In genomic region chr19:8897211-8897864, GRCm38 (mm10) we compare ENCODE assay signal across 10 mouse cellular contexts. TPM values are rescaled to one million over a fixed set of nuclear protein-coding genes. Genes with fewer than 3 reads are reported as not detected.
A peak's percentile ranks its signal among the peaks of the same experiment; 100 is the strongest.
DNase-seq lines count a peak whose midpoint lies in the region; ATAC-seq and TF ChIP-seq lines count a peak whose summit lies in the region.
"Not testable (repeated sequence)": the region's sequence is repeated elsewhere in the genome, so short reads cannot be mapped to it uniquely, and the experiment has no call there.
"Had no signal": no experiment of that assay in that cellular context is flagged by ENCODE, and none has a peak within 500 bp of the region (broad histone marks: within the 10 kb centered on the region; RNA-seq: fewer than 3 reads in every experiment).

No protein-coding gene starts in this region.

- TF ChIP-seq EP300 in lung, postnatal 0 days (IDR thresholded peaks at IDR 0.05) = not testable (repeated sequence)

- H3K4me3 ChIP-seq in hindbrain, embryonic 13.5 days = peak overlapping the region; percentile 94
- peak overlapping the region; percentile 95 for H3K4me3 ChIP-seq in lung, postnatal 0 days (ENCODE audit: low read depth, low read length)
- peak overlapping the region; percentile 64 for H3K4me3 ChIP-seq in neural tube, embryonic 15.5 days (replicated peaks)

- H3K4me2 ChIP-seq in hindbrain, embryonic 13.5 days = peak overlapping the region; percentile 90
- peak overlapping the region; percentile 92 for H3K4me2 ChIP-seq in lung, postnatal 0 days (replicated peaks; ENCODE audit: low read depth, low read length)
- peak overlapping the region; percentile 75 for H3K4me2 ChIP-seq in neural tube, embryonic 15.5 days

- peaks cover 56% of the 10 kb centered on the region for H3K4me1 ChIP-seq in hindbrain, embryonic 13.5 days (replicated peaks)
- H3K4me1 ChIP-seq in lung, postnatal 0 days (ENCODE audit: insufficient read depth, low read depth, low read length) = not testable (repeated sequence)
- peaks cover 51% of the 10 kb centered on the region for H3K4me1 ChIP-seq in neural tube, embryonic 15.5 days

- TF ChIP-seq CTCF in lung, postnatal 0 days (IDR thresholded peaks at IDR 0.05) = not testable (repeated sequence)

- DNase-seq in R1 (ENCODE audit: low read depth, low spot score) = peak; percentile 82
- peak; percentile 24 to 42 for DNase-seq in cerebellum, postnatal 4 days (ENCODE audit: low spot score in 2 of 2)
- DNase-seq in gastrocnemius, adult 18-20 months (ENCODE audit: low spot score) = peak; percentile 33
- peak; percentile 42 to 61 for DNase-seq in layer of hippocampus, postnatal 10 days (ENCODE audit: low spot score in 2 of 2)
- DNase-seq in lung, postnatal 0 days (ENCODE audit: low spot score) = not testable (repeated sequence)
- peak; percentile 15 for DNase-seq in thymus, postnatal 25 days

- ATAC-seq in hindbrain, embryonic 13.5 days (ENCODE audit: low FRiP score) = peak; percentile 72
- ATAC-seq in lung, postnatal 0 days = peak; percentile 45
- ATAC-seq in neural tube, embryonic 15.5 days (ENCODE audit: low FRiP score) = peak; percentile 61

- WGBS in hindbrain, embryonic 13.5 days = 22% methylated on average over 21 of the region's 21 CpGs
- 16% methylated on average over 21 of the region's 21 CpGs for WGBS in lung, postnatal 0 days
- 20% methylated on average over 21 of the region's 21 CpGs for WGBS in neural tube, embryonic 15.5 days

- peaks cover 29% of the 10 kb centered on the region for H3K36me3 ChIP-seq in hindbrain, embryonic 13.5 days
- H3K36me3 ChIP-seq in lung, postnatal 0 days (ENCODE audit: insufficient read depth, low read length) = not testable (repeated sequence)
- H3K36me3 ChIP-seq in neural tube, embryonic 15.5 days = peaks cover 19% of the 10 kb centered on the region

- not testable (repeated sequence) for H3K9me3 ChIP-seq in hindbrain, embryonic 13.5 days; lung, postnatal 0 days (ENCODE audit: low read length); neural tube, embryonic 15.5 days (replicated peaks)

- not testable (repeated sequence) for H3K27me3 ChIP-seq in hindbrain, embryonic 13.5 days; lung, postnatal 0 days (replicated peaks; ENCODE audit: insufficient read depth, low read length); neural tube, embryonic 15.5 days (replicated peaks)

- peak overlapping the region; percentile 85 for H3K27ac ChIP-seq in hindbrain, embryonic 13.5 days
- peak overlapping the region; percentile 59 for H3K27ac ChIP-seq in lung, postnatal 0 days (ENCODE audit: low read length)
- peak overlapping the region; percentile 87 for H3K27ac ChIP-seq in neural tube, embryonic 15.5 days (replicated peaks)

- H3K9ac ChIP-seq in hindbrain, embryonic 13.5 days = peak overlapping the region; percentile 77
- peak overlapping the region; percentile 50 for H3K9ac ChIP-seq in lung, postnatal 0 days (replicated peaks; ENCODE audit: low read depth)
- H3K9ac ChIP-seq in neural tube, embryonic 15.5 days (replicated peaks) = peak overlapping the region; percentile 83

RNA-seq across cellular contexts. Expression of gene Ganab, which starts 0.5 kb away (rescaled TPM):
- 10 to 100 TPM; 19.5 to 20.8 TPM for total RNA-seq in gastrocnemius, adult 18-20 months (2021)
- polyA plus RNA-seq in hindbrain, embryonic 13.5 days (2015; fragmentation: Nextera tagmentation; extraction: Ambion mirVana) = 91.7 and 95.9 TPM in 2 replicates
- 100 to 1,000 TPM; 103 to 111 TPM for total RNA-seq in layer of hippocampus, postnatal 10 days (2021)
- polyA plus RNA-seq in lung, postnatal 0 days (2015; fragmentation: Nextera tagmentation; extraction: Ambion mirVana) = 41.4 and 45.7 TPM in 2 replicates
- polyA plus RNA-seq in neural tube, embryonic 15.5 days (2015; fragmentation: Nextera tagmentation; extraction: Ambion mirVana) = 75.4 and 82.2 TPM in 2 replicates

RNA-seq across cellular contexts. Expression of gene Ints5, which starts 4.5 kb away (rescaled TPM):
- 1 to 10 TPM; 9.2 to 9.9 TPM for total RNA-seq in gastrocnemius, adult 18-20 months (2021)
- 34.3 and 34.6 TPM in 2 replicates for polyA plus RNA-seq in hindbrain, embryonic 13.5 days (2015; fragmentation: Nextera tagmentation; extraction: Ambion mirVana)
- 10 to 100 TPM; 24.6 to 25.0 TPM for total RNA-seq in layer of hippocampus, postnatal 10 days (2021)
- polyA plus RNA-seq in lung, postnatal 0 days (2015; fragmentation: Nextera tagmentation; extraction: Ambion mirVana) = 16.6 and 16.7 TPM in 2 replicates
- polyA plus RNA-seq in neural tube, embryonic 15.5 days (2015; fragmentation: Nextera tagmentation; extraction: Ambion mirVana) = 31.0 and 35.4 TPM in 2 replicates

RNA-seq across cellular contexts. Expression of gene Gm49416, which starts 8.6 kb away (rescaled TPM):
- 1 to 10 TPM; 1.2 to 2.3 TPM for total RNA-seq in gastrocnemius, adult 18-20 months (2021)
- polyA plus RNA-seq in hindbrain, embryonic 13.5 days (2015; fragmentation: Nextera tagmentation; extraction: Ambion mirVana) = not detected in 2 replicates
- total RNA-seq in layer of hippocampus, postnatal 10 days (2021) = 1 to 10 TPM; 3.8 to 4.6 TPM
- not detected in 2 replicates for polyA plus RNA-seq in lung, postnatal 0 days (2015; fragmentation: Nextera tagmentation; extraction: Ambion mirVana)
- 0.27 and 0.45 TPM in 2 replicates for polyA plus RNA-seq in neural tube, embryonic 15.5 days (2015; fragmentation: Nextera tagmentation; extraction: Ambion mirVana)

RNA-seq across cellular contexts. Expression of gene 1810009A15Rik, which starts 8.7 kb away (rescaled TPM):
- 10 to 100 TPM; 14.5 to 15.4 TPM for total RNA-seq in gastrocnemius, adult 18-20 months (2021)
- 56.5 and 61.6 TPM in 2 replicates for polyA plus RNA-seq in hindbrain, embryonic 13.5 days (2015; fragmentation: Nextera tagmentation; extraction: Ambion mirVana)
- 10 to 100 TPM; 18.9 to 27.6 TPM for total RNA-seq in layer of hippocampus, postnatal 10 days (2021)
- 44.4 and 45.3 TPM in 2 replicates for polyA plus RNA-seq in lung, postnatal 0 days (2015; fragmentation: Nextera tagmentation; extraction: Ambion mirVana)
- 40.1 and 48.2 TPM in 2 replicates for polyA plus RNA-seq in neural tube, embryonic 15.5 days (2015; fragmentation: Nextera tagmentation; extraction: Ambion mirVana)

RNA-seq across cellular contexts. Expression of gene Gm49403, which starts 13.6 kb away (rescaled TPM):
- not detected for total RNA-seq in gastrocnemius, adult 18-20 months (2021)
- polyA plus RNA-seq in hindbrain, embryonic 13.5 days (2015; fragmentation: Nextera tagmentation; extraction: Ambion mirVana) = not detected in 2 replicates
- not detected for total RNA-seq in layer of hippocampus, postnatal 10 days (2021)
- not detected in 2 replicates for polyA plus RNA-seq in lung, postnatal 0 days (2015; fragmentation: Nextera tagmentation; extraction: Ambion mirVana)
- not detected in 2 replicates for polyA plus RNA-seq in neural tube, embryonic 15.5 days (2015; fragmentation: Nextera tagmentation; extraction: Ambion mirVana)
- total RNA-seq: adrenal gland, adult 18-20 months; heart, postnatal 25 days had no signal
